Mouse (Mus musculus): ENCODE results near the gene Map2k6.

Gene Map2k6

DNA sequence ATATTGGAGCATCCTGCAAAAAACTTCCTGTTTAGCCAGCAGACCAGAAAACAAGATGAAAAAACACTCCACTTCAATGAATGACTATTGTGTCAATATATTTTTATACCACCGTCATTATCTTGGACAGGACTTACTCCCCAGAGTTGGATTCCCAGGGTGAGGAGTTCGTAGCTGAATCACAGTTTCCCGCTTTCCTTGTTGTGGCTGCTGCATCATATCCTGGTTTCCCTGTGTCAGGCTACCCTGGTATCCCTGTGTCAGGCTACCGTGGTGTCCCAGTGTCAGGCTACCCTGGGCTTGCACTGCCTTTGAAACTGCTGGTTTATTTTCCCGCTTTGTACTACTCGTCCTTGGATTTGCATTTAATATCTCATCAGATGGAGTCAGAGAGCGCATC is 167.4 kb downstream of the Map2k6 start:
- DNase-seq = no peak

DNA sequence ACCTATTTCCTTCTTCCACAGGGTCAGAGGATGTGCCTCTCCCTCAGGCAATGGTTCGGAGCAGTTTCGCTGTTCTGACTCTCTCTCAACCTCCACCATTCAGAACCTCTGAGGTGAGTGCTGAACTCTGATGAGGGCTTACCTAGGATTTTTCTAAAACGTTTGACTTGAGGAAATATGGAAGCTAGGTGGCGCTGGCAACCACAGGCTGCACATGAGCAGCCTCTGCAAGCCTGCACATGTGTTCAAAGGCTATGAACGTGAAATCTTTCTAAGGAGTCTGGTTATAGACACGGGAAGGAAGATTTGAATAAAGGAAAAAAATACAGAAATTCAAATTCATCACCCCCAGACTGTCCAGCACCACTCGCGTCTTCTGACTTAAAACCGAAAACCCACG is 173.6 kb downstream of the Map2k6 start:
- DNase-seq = peak; percentile 20 to 65

All from cerebellum, postnatal 25 days (tissue).